Comparison of ENCODE assay signal across 14 mouse cellular contexts in genomic region chr17:64643644-64644043, GRCm38 (mm10). TPM values are rescaled to one million over a fixed set of nuclear protein-coding genes. Genes with fewer than 3 reads are reported as not detected.
A peak's percentile ranks its signal among the peaks of the same experiment; 100 is the strongest.
DNase-seq lines count a peak whose midpoint lies in the region; ATAC-seq and TF ChIP-seq lines count a peak whose summit lies in the region.
"Had no signal": no experiment of that assay in that cellular context is flagged by ENCODE, and none has a peak within 500 bp of the region (broad histone marks: within the 10 kb centered on the region; RNA-seq: fewer than 3 reads in every experiment).

No protein-coding gene starts in this region.

- H3K9ac ChIP-seq in forebrain, embryonic 14.5 days (ENCODE audit: low read length): no peak overlapping the region
- H3K9ac ChIP-seq in forebrain, postnatal 0 days: no peak overlapping the region
- H3K9ac ChIP-seq in hindbrain, embryonic 13.5 days: no peak overlapping the region; the same call in 1 of the 2 replicates
- H3K9ac ChIP-seq in lung, postnatal 0 days (replicated peaks; ENCODE audit: low read depth): no peak overlapping the region
- no peak overlapping the region for H3K9ac ChIP-seq in embryonic facial prominence, embryonic 14.5 days (ENCODE audit: low read depth, low read length)

- no peak for DNase-seq in forebrain, embryonic 14.5 days (ENCODE audit: low spot score)
- DNase-seq in forebrain, postnatal 0 days: no peak
- DNase-seq in hindbrain, embryonic 10.5 days (ENCODE audit: low spot score): no peak
- peak; percentile 55 for DNase-seq in lung, postnatal 0 days (ENCODE audit: low spot score)
- no peak for DNase-seq in lung, postnatal 14 days
- DNase-seq in embryonic facial prominence, embryonic 14.5 days (ENCODE audit: low spot score): peak; percentile 49
- DNase-seq: adrenal gland, adult 2 months; cerebellum, adult 9-10 months; thymus, postnatal 14 days had no signal

- WGBS in forebrain, embryonic 14.5 days: 21% methylated on average over 7 of the region's 7 CpGs
- WGBS in forebrain, postnatal 0 days: 25% methylated on average over 7 of the region's 7 CpGs
- WGBS in hindbrain, embryonic 13.5 days: 27% methylated on average over 7 of the region's 7 CpGs
- 32% methylated on average over 7 of the region's 7 CpGs for WGBS in hindbrain, embryonic 10.5 days
- WGBS in lung, postnatal 0 days: 30% methylated on average over 7 of the region's 7 CpGs
- WGBS in embryonic facial prominence, embryonic 14.5 days: 28% methylated on average over 7 of the region's 7 CpGs

- no peaks in the 10 kb centered on the region for H3K27me3 ChIP-seq in forebrain, embryonic 14.5 days (replicated peaks; ENCODE audit: control insufficient read depth, insufficient read depth, low read length)
- no peaks in the 10 kb centered on the region for H3K27me3 ChIP-seq in forebrain, postnatal 0 days (ENCODE audit: insufficient read depth, low read length)
- no peaks in the 10 kb centered on the region for H3K27me3 ChIP-seq in hindbrain, embryonic 13.5 days
- no peaks in the 10 kb centered on the region for H3K27me3 ChIP-seq in hindbrain, embryonic 10.5 days (ENCODE audit: insufficient read depth, poor library complexity, severe bottlenecking)
- H3K27me3 ChIP-seq in lung, postnatal 0 days (replicated peaks; ENCODE audit: insufficient read depth, low read length): no peaks in the 10 kb centered on the region
- no peaks in the 10 kb centered on the region for H3K27me3 ChIP-seq in embryonic facial prominence, embryonic 14.5 days (replicated peaks; ENCODE audit: control insufficient read depth, insufficient read depth, low read length)

- no peaks in the 10 kb centered on the region for H3K9me3 ChIP-seq in forebrain, embryonic 14.5 days (replicated peaks; ENCODE audit: control insufficient read depth, low read length)
- no peaks in the 10 kb centered on the region for H3K9me3 ChIP-seq in forebrain, postnatal 0 days (ENCODE audit: low read length)
- no peaks in the 10 kb centered on the region for H3K9me3 ChIP-seq in hindbrain, embryonic 13.5 days
- no peaks in the 10 kb centered on the region for H3K9me3 ChIP-seq in hindbrain, embryonic 10.5 days
- no peaks in the 10 kb centered on the region for H3K9me3 ChIP-seq in lung, postnatal 0 days (ENCODE audit: low read length)
- H3K9me3 ChIP-seq in embryonic facial prominence, embryonic 14.5 days (ENCODE audit: control insufficient read depth, low read length): no peaks in the 10 kb centered on the region

- no peak for TF ChIP-seq EP300 in lung, postnatal 0 days (IDR thresholded peaks at IDR 0.05)

- no peaks in the 10 kb centered on the region for H3K4me1 ChIP-seq in forebrain, embryonic 14.5 days (ENCODE audit: control insufficient read depth, insufficient read depth, low read length)
- no peaks in the 10 kb centered on the region for H3K4me1 ChIP-seq in forebrain, postnatal 0 days (ENCODE audit: insufficient read depth)
- H3K4me1 ChIP-seq in hindbrain, embryonic 13.5 days (replicated peaks): peaks cover 13% of the 10 kb centered on the region
- H3K4me1 ChIP-seq in hindbrain, embryonic 10.5 days (replicated peaks): peaks cover 31% of the 10 kb centered on the region
- no peaks in the 10 kb centered on the region; the same call in 1 of the 2 replicates for H3K4me1 ChIP-seq in lung, postnatal 0 days (ENCODE audit: insufficient read depth, low read depth, low read length)
- 0 out of 2 replicates have a peak, but pooled peaks cover 12% of the 10 kb centered on the region for H3K4me1 ChIP-seq in embryonic facial prominence, embryonic 14.5 days (ENCODE audit: control insufficient read depth, insufficient read depth, low read length)

- H3K27ac ChIP-seq in forebrain, embryonic 14.5 days (ENCODE audit: low read depth, low read length): no peak overlapping the region
- H3K27ac ChIP-seq in forebrain, postnatal 0 days (ENCODE audit: low read depth, low read length): no peak overlapping the region
- H3K27ac ChIP-seq in hindbrain, embryonic 13.5 days: no peak overlapping the region
- no peak overlapping the region for H3K27ac ChIP-seq in hindbrain, embryonic 10.5 days
- no peak overlapping the region for H3K27ac ChIP-seq in lung, postnatal 0 days (ENCODE audit: low read length)
- H3K27ac ChIP-seq in embryonic facial prominence, embryonic 14.5 days (replicated peaks; ENCODE audit: low read depth, low read length): no peak overlapping the region
- H3K27ac ChIP-seq: layer of hippocampus, adult 2 months; macrophage had no signal

- no peak for TF ChIP-seq CTCF in forebrain, postnatal 0 days (IDR thresholded peaks at IDR 0.05; ENCODE audit: low read depth)
- no peak for TF ChIP-seq CTCF in lung, postnatal 0 days (IDR thresholded peaks at IDR 0.05)

- H3K4me2 ChIP-seq in forebrain, embryonic 14.5 days (ENCODE audit: low read length): no peak overlapping the region
- no peak overlapping the region for H3K4me2 ChIP-seq in forebrain, postnatal 0 days (ENCODE audit: low read depth)
- no peak overlapping the region for H3K4me2 ChIP-seq in hindbrain, embryonic 13.5 days
- no peak overlapping the region for H3K4me2 ChIP-seq in lung, postnatal 0 days (replicated peaks; ENCODE audit: low read depth, low read length)
- H3K4me2 ChIP-seq in embryonic facial prominence, embryonic 14.5 days (ENCODE audit: low read depth, low read length): no peak overlapping the region

- ATAC-seq in forebrain, embryonic 14.5 days: peak; percentile 52
- ATAC-seq in forebrain, postnatal 0 days: no peak
- ATAC-seq in hindbrain, embryonic 13.5 days (ENCODE audit: low FRiP score): peak; percentile 43; the same call in 1 of the 2 replicates
- ATAC-seq in lung, postnatal 0 days: peak; percentile 48; the same call in 1 of the 2 replicates
- ATAC-seq in embryonic facial prominence, embryonic 14.5 days (ENCODE audit: low read depth): peak; percentile 22; the same call in 1 of the 2 replicates
- no peak for ATAC-seq in megakaryocyte-erythroid progenitor cell, adult 5-6 weeks (replicated peaks; ENCODE audit: low FRiP score, low TSS enrichment, poor library complexity, severe bottlenecking)
- ATAC-seq: intestine, postnatal 0 days had no signal

- H3K4me3 ChIP-seq in forebrain, embryonic 14.5 days (ENCODE audit: low read depth, low read length): no peak overlapping the region
- H3K4me3 ChIP-seq in forebrain, postnatal 0 days (ENCODE audit: low read depth, low read length): no peak overlapping the region
- no peak overlapping the region for H3K4me3 ChIP-seq in hindbrain, embryonic 13.5 days
- H3K4me3 ChIP-seq in hindbrain, embryonic 10.5 days: no peak overlapping the region
- H3K4me3 ChIP-seq in lung, postnatal 0 days (ENCODE audit: low read depth, low read length): no peak overlapping the region
- H3K4me3 ChIP-seq in embryonic facial prominence, embryonic 14.5 days (ENCODE audit: low read depth, low read length): no peak overlapping the region
- H3K4me3 ChIP-seq: layer of hippocampus, adult 2 months had no signal

- 0 out of 2 replicates have a peak, but pooled peaks cover 4% of the 10 kb centered on the region for H3K36me3 ChIP-seq in forebrain, embryonic 14.5 days (ENCODE audit: control insufficient read depth, insufficient read depth, low read length)
- H3K36me3 ChIP-seq in forebrain, postnatal 0 days (ENCODE audit: insufficient read depth): no peaks in the 10 kb centered on the region
- 0 out of 2 replicates have a peak, but pooled peaks cover 9% of the 10 kb centered on the region for H3K36me3 ChIP-seq in hindbrain, embryonic 13.5 days
- H3K36me3 ChIP-seq in hindbrain, embryonic 10.5 days: peaks cover 7% of the 10 kb centered on the region
- H3K36me3 ChIP-seq in lung, postnatal 0 days (ENCODE audit: insufficient read depth, low read length): peaks cover 4% of the 10 kb centered on the region; the same call in 1 of the 2 replicates
- H3K36me3 ChIP-seq in embryonic facial prominence, embryonic 14.5 days (ENCODE audit: control insufficient read depth, insufficient read depth, low read length): peaks cover 23% of the 10 kb centered on the region

RNA-seq across cellular contexts. Expression of gene Man2a1, which starts 43.1 kb away (rescaled TPM):
- 1.6 and 2.2 TPM in 2 replicates for polyA plus RNA-seq in forebrain, embryonic 14.5 days (2014; fragmentation: Nextera tagmentation; extraction: Ambion mirVana)
- 11.0 and 19.9 TPM in 2 replicates for total RNA-seq in forebrain, postnatal 0 days (2014; rRNA removed)
- polyA plus RNA-seq in forebrain, postnatal 0 days (2015; fragmentation: Nextera tagmentation; extraction: Ambion mirVana): 1.4 and 2.2 TPM in 2 replicates
- 6.2 and 6.7 TPM in 2 replicates for polyA plus RNA-seq in hindbrain, embryonic 13.5 days (2015; fragmentation: Nextera tagmentation; extraction: Ambion mirVana)
- polyA plus RNA-seq in hindbrain, embryonic 10.5 days (2016; fragmentation: Nextera tagmentation; extraction: Ambion mirVana): 3.2 and 5.0 TPM in 2 replicates
- 9.6 and 9.7 TPM in 2 replicates for polyA plus RNA-seq in lung, postnatal 0 days (2015; fragmentation: Nextera tagmentation; extraction: Ambion mirVana)
- polyA plus RNA-seq in embryonic facial prominence, embryonic 14.5 days (2014; fragmentation: Nextera tagmentation; extraction: Ambion mirVana): 10.5 and 12.8 TPM in 2 replicates
- 15.7 and 29.5 TPM in 2 replicates for total RNA-seq in megakaryocyte-erythroid progenitor cell, adult 5-6 weeks (2014; fragmentation: Nextera tagmentation)
- 17.7 and 33.4 TPM in 2 replicates for total RNA-seq in megakaryocyte-erythroid progenitor cell, adult 5-6 weeks (2017)

Comparison
In these comparisons a context has a peak if more than half of its experiments do, and no peak if none do; other contexts are left out.
1. ATAC-seq: peak in forebrain, embryonic 14.5 days (single experiment), hindbrain, embryonic 13.5 days (single experiment), lung, postnatal 0 days (single experiment) and embryonic facial prominence, embryonic 14.5 days (single experiment); none in forebrain, postnatal 0 days (single experiment) and megakaryocyte-erythroid progenitor cell, adult 5-6 weeks (single experiment).
2. DNase-seq: peak in lung, postnatal 0 days (single experiment) and embryonic facial prominence, embryonic 14.5 days (single experiment); none in forebrain, embryonic 14.5 days (single experiment), forebrain, postnatal 0 days (single experiment), hindbrain, embryonic 10.5 days (single experiment) and lung, postnatal 14 days (single experiment).